Mouse (Mus musculus): ENCODE data around the gene Proser1. TPM values are rescaled to one million over a fixed set of nuclear protein-coding genes. Genes with fewer than 3 reads are reported as not detected.

The Proser1 gene
- polyA plus RNA-seq, 1 experiment from 2014 or later, result 19.1 TPM

Other genes starting within 250 kb of the Proser1 start
- 6.3 and 6.7 TPM in 2 replicates for gene Nhlrc3, start 334 bp upstream of the Proser1 start, polyA plus RNA-seq (2015; fragmentation: Nextera tagmentation; extraction: Ambion mirVana)
- not detected in 2 replicates for gene Stoml3, start 25.0 kb downstream of the Proser1 start, polyA plus RNA-seq (2015; fragmentation: Nextera tagmentation; extraction: Ambion mirVana)
- 2.5 and 2.6 TPM in 2 replicates for gene Frem2, start 193.7 kb downstream of the Proser1 start, polyA plus RNA-seq (2015; fragmentation: Nextera tagmentation; extraction: Ambion mirVana)